Mouse (Mus musculus) heart, embryonic 16.5 days (tissue): ENCODE data around the gene Rab4b. TPM values are rescaled to one million over a fixed set of nuclear protein-coding genes. Genes with fewer than 3 reads are reported as not detected.
A peak's percentile ranks its signal among the peaks of the same experiment; 100 is the strongest.

Experiments
- ATAC-seq: fragments of 200-750 bp; cut with Nextera tagmentation; replicated peaks from 2 replicates; pipeline ENCODE4 v1.8.0; 2017; ENCODE audit warnings: moderate number of reproducible peaks; ENCODE audit not compliant: insufficient read depth, low FRiP score; ENCODE audit errors: extremely low read depth
- H3K27ac ChIP-seq: fragments of 300-500 bp; sonication (generic); 2 replicates; pipeline ENCODE4 v1.5.1; 2014; ENCODE audit warnings: mild to moderate bottlenecking, low read length, control low read depth, moderate library complexity
- H3K27me3 ChIP-seq: fragments of 300-500 bp; sonication (generic); 2 replicates; pipeline ENCODE4 v1.6.1; 2014; ENCODE audit warnings: low read length, mixed read lengths; ENCODE audit not compliant: control insufficient read depth, insufficient read depth
- H3K36me3 ChIP-seq: fragments of 300-500 bp; sonication (generic); 2 replicates; pipeline ENCODE4 v1.6.1; 2014; ENCODE audit not compliant: control insufficient read depth, insufficient read depth
- H3K4me1 ChIP-seq: fragments of 300-500 bp; sonication (generic); 2 replicates; pipeline ENCODE4 v1.6.1; 2014; ENCODE audit warnings: low read length, mixed read lengths; ENCODE audit not compliant: control insufficient read depth, insufficient read depth
- H3K4me2 ChIP-seq: fragments of 300-500 bp; sonication (generic); 2 replicates; pipeline ENCODE4 v1.6.1; 2014; ENCODE audit warnings: low read depth, mild to moderate bottlenecking, control low read depth, low read length
- H3K4me3 ChIP-seq: fragments of 300-500 bp; sonication (generic); 2 replicates; pipeline ENCODE4 v1.5.1; 2014; ENCODE audit warnings: mild to moderate bottlenecking, control low read depth, low read length
- H3K9ac ChIP-seq: fragments of 300-500 bp; sonication (generic); 2 replicates; pipeline ENCODE4 v1.6.1; 2014; ENCODE audit warnings: low read length, control low read depth
- H3K9me3 ChIP-seq: fragments of 300-500 bp; sonication (generic); replicated peaks from 2 replicates; pipeline ENCODE4 v1.6.1; 2016; ENCODE audit warnings: low read length; ENCODE audit not compliant: control insufficient read depth
- WGBS: fragments of 180-500 bp; shearing (Covaris S2); extraction: QIAGEN DNeasy Blood & Tissue Kit; methylation state at CpG from one replicate; pipeline ENCODE4 v1.1.7; 2014; 5-methylcytosine and 5-hydroxymethylcytosine counted together
- microRNA counts: library from miRNA; unstranded; fragments of <30 nt; microRNA quantifications from one replicate; lab custom pipeline; 2016
- microRNA-seq: library from miRNA; unstranded; fragments of <30 nt; microRNA quantifications from one replicate; pipeline ENCODE4, GENCODE M21; 2017
- polyA plus RNA-seq: library from polyadenylated mRNA; unstranded; fragments of >200 nt; fragmentation: Nextera tagmentation; extraction: Ambion mirVana; gene quantifications from 2 replicates; pipeline ENCODE4 v1.2.1, GENCODE M21; 2015

Rab4b gene
- polyA plus RNA-seq, 1 experiment from 2014 or later: 48.1 TPM

DNA sequence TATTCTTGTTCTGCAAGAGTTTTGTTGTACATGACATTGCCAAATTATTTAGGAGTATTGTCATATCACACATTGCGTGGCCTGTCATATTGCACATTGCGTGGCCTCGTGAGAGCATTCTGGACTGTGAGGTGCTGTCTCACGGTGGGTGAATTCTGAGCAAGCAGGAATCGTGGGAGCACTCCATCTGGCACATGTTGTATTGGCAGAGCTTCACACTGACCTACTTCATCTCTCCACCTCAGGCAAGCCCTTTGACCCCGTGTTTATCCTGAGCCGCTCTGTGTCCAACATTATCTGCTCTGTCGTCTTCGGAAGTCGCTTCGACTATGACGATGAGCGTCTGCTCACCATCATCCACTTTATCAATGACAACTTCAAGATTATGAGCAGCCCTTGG is 49.8 kb downstream of the Rab4b start:
- Histone ChIP-seq H3K4me1 (no peaks in the 10 kb centered on the region), H3K27ac (no peak overlapping the region), H3K4me2 (no peak overlapping the region), H3K36me3 (no peaks in the 10 kb centered on the region), H3K27me3 (no peaks in the 10 kb centered on the region), H3K9me3 (no peaks in the 10 kb centered on the region), H3K4me3 (no peak overlapping the region), H3K9ac (no peak overlapping the region)
- ATAC-seq: no peak
- WGBS: 56% methylated on average over 13 of the region's 13 CpGs

DNA sequence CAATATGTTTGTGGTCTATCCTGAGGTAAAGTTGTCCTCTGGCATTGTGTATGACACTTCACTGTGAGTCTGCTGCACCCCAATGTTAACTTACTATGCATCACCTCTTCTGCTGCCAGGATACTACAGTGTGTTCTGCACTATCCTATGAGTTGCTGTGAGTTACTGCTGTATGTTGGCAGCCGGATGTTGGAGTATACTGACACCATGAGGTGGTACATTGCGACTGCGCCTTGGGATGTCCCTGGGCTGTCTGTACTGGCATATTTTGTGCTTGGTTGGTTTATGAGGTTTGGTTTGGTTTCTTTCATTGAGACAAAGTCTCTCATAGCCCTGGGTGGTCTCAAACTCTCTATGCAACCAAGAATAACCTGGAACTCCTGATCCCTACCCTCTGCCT is 50.5 kb downstream of the Rab4b start:
- 42% methylated on average over 3 of the region's 3 CpGs for WGBS
- H3K9me3 ChIP-seq: no peaks in the 10 kb centered on the region
- H3K27ac ChIP-seq: no peak overlapping the region
- H3K4me1 ChIP-seq: no peaks in the 10 kb centered on the region
- no peak for ATAC-seq
- no peaks in the 10 kb centered on the region for H3K36me3 ChIP-seq
- no peaks in the 10 kb centered on the region for H3K27me3 ChIP-seq
- no peak overlapping the region for H3K4me2 ChIP-seq
- H3K9ac ChIP-seq: no peak overlapping the region
- no peak overlapping the region for H3K4me3 ChIP-seq

DNA sequence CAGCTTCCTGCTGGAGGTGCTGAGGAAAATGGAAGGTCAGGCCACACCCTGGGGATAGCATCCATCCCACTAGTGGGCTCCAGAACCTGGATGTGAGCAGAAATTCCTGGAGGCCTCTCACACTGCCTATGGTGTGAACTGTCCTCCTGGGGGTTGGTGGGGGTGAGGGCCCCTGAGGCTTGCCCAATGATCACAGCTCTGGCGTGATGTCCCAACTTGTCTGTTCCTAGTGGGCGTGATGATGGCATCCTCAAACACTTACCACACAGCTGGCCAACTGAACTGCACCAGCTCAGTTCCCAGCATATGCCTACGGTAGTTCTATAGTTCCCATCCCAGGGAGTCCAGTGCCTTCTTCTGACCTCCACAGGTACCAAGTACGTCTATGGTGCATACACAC is 53.7 kb downstream of the Rab4b start:
- no peaks in the 10 kb centered on the region for H3K4me1 ChIP-seq
- no peaks in the 10 kb centered on the region for H3K9me3 ChIP-seq
- no peak overlapping the region for H3K9ac ChIP-seq
- no peaks in the 10 kb centered on the region for H3K36me3 ChIP-seq
- no peak overlapping the region for H3K4me2 ChIP-seq
- no peaks in the 10 kb centered on the region for H3K27me3 ChIP-seq
- H3K27ac ChIP-seq: no peak overlapping the region
- WGBS: 71% methylated on average over 4 of the region's 4 CpGs
- no peak overlapping the region for H3K4me3 ChIP-seq
- ATAC-seq: no peak

DNA sequence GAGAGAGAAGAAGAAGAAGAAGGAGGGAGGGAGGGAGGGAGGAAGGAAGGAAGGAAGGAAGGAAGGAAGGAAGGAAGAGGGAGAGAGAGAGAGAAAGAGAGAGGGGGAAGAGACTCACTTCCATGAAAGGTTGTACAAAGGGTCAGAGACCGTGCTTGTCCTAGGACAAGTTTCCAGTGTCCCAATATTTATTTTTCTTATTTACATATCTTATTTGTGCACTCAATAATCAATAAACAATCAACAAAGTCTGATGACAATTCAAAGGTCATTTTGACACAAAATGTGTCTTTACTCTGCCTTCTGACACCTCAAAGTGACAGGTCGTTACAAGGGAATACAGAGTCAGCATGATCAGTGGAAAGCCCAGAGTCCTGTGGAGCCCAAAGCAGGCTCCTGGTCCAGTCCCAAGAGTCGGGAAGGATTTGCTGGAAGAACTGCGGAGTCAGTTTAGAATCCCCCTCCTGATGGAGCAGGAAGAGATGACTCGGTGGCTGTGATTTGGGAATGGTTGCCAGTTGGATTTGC is 54.3 kb downstream of the Rab4b start:
- Histone ChIP-seq H3K9ac (no peak overlapping the region), H3K27me3 (no peaks in the 10 kb centered on the region), H3K4me3 (no peak overlapping the region), H3K4me2 (no peak overlapping the region), H3K9me3 (no peaks in the 10 kb centered on the region), H3K4me1 (no peaks in the 10 kb centered on the region), H3K27ac (no peak overlapping the region), H3K36me3 (no peaks in the 10 kb centered on the region)
- WGBS: 65% methylated on average over 5 of the region's 5 CpGs
- ATAC-seq: no peak

DNA sequence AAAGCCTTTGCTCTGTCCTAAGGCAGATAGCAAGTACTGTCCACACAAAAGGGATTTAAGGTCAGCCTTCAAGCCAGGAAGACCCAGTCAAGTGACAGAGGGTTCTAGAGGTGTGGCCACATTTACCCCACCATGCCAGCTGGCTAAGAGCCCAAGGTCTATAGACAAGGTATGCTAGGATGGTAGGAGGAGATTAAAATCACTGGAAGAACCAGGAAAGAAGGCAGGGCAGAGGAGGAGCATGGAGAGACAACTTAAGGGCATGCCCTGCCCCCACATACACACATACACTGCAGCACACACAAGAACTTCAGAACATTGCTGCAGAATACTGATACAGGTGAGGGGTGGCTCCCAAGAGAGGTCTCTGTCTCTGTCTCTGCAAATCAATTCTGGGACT is 59.0 kb downstream of the Rab4b start, which contains the start of gene Cyp2f2:
Gene Cyp2f2, plus strand, starts transcription at position 234 of the 400 bp plus-strand sequence.
- H3K9ac ChIP-seq: no peak within 1 kb of the TSS
- H3K4me3 ChIP-seq: no peak within 1 kb of the TSS
- H3K4me1 ChIP-seq: no peaks in the 10 kb centered on the region
- H3K27me3 ChIP-seq: no peaks in the 10 kb centered on the region
- no peak within 1 kb of the TSS for H3K4me2 ChIP-seq
- no peaks in the 10 kb centered on the region for H3K36me3 ChIP-seq
- no peaks in the 10 kb centered on the region for H3K9me3 ChIP-seq
- H3K27ac ChIP-seq: no peak within 1 kb of the TSS
- ATAC-seq: no peak

MicroRNA genes within 50 kb of the gene (microRNA counts, 519-probe panel; counts per million panel counts)
- microRNA mmu-miR-1191 (lab: Ali Mortazavi, UCI): 293 counts per million, percentile 1 among the panel's probes with 10 or more counts

Small RNA genes within 50 kb of the gene (microRNA-seq; reads per million reads assigned to microRNA genes)
- 4.5 reads per million, percentile 17 among the genes with 10 or more reads in this experiment for gene Mir1191
- gene Mir3101: not detected

Other genes starting within 250 kb of the Rab4b start
- not detected in 2 replicates for gene Cyp2a22, start 239.5 kb downstream of the Rab4b start, polyA plus RNA-seq
- gene Cyp2a12, start 149.8 kb downstream of the Rab4b start, polyA plus RNA-seq: not detected in 2 replicates
- gene Cyp2f2, start 59.0 kb downstream of the Rab4b start, polyA plus RNA-seq: 12.8 and 18.0 TPM in 2 replicates
- 0.08 TPM in 1 of 2 replicates, not detected in the other for gene Cyp2t4, start 25.2 kb downstream of the Rab4b start, polyA plus RNA-seq
- gene Egln2, start 12.1 kb downstream of the Rab4b start, polyA plus RNA-seq: 48.4 and 55.3 TPM in 2 replicates
- not detected in 2 replicates for gene Gm21983, start 2.2 kb upstream of the Rab4b start, polyA plus RNA-seq
- 5.0 and 11.6 TPM in 2 replicates for gene Mia, start 2.3 kb upstream of the Rab4b start, polyA plus RNA-seq
- gene BC024978, start 16.9 kb upstream of the Rab4b start, polyA plus RNA-seq: 2.4 and 2.6 TPM in 2 replicates
- gene Snrpa, start 17.4 kb upstream of the Rab4b start, polyA plus RNA-seq: 146 and 165 TPM in 2 replicates
- gene Itpkc, start 49.8 kb upstream of the Rab4b start, polyA plus RNA-seq: 2.5 and 3.4 TPM in 2 replicates
- gene Coq8b, start 54.1 kb upstream of the Rab4b start, polyA plus RNA-seq: 15.3 and 15.9 TPM in 2 replicates
- 8.7 and 10.2 TPM in 2 replicates for gene Numbl, start 79.5 kb upstream of the Rab4b start, polyA plus RNA-seq
- 63.5 and 86.0 TPM in 2 replicates for gene Ltbp4, start 158.8 kb upstream of the Rab4b start, polyA plus RNA-seq
- gene Shkbp1, start 177.1 kb upstream of the Rab4b start, polyA plus RNA-seq: 22.3 and 24.1 TPM in 2 replicates
- 0.46 TPM in 1 of 2 replicates, not detected in the other for gene Gm20479, start 178.5 kb upstream of the Rab4b start, polyA plus RNA-seq